ENCODE assay signal across 21 mouse cellular contexts in the genomic region with DNA sequence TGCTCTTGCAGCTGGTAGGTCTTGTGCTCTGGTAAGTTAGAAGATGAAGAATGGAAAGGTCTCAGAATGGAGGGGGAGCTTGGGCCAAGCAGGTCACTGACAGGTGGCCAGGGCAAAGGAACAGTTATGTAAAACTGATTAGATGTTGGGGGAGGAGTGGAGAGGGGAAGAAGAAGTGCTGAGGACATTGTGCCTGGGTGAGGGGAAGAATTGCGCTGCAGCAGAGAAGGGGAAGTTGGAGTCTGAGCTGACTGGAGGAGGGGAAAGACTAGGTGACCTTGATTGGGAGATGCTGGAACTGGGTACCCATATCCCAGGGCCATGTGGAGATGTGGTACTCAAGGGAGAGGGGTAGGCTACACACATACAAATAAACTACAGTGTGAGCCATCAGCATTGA.
DNase-seq lines count a peak whose midpoint lies in the region; ATAC-seq and TF ChIP-seq lines count a peak whose summit lies in the region.
"Had no signal": no experiment of that assay in that cellular context is flagged by ENCODE, and none has a peak within 500 bp of the region (broad histone marks: within the 10 kb centered on the region; RNA-seq: fewer than 3 reads in every experiment).

No protein-coding gene starts in this region.

- no peaks in the 10 kb centered on the region for H3K9me3 ChIP-seq in heart, embryonic 10.5 days
- H3K9me3 ChIP-seq: forebrain, embryonic 13.5 days; hindbrain, embryonic 15.5 days; intestine, embryonic 15.5 days; limb, embryonic 10.5 days had no signal

- no peaks in the 10 kb centered on the region for H3K27me3 ChIP-seq in heart, embryonic 10.5 days (ENCODE audit: insufficient read depth, poor library complexity, severe bottlenecking)
- no peaks in the 10 kb centered on the region for H3K27me3 ChIP-seq in heart, adult 2 months (ENCODE audit: control insufficient read depth, insufficient read depth, low read length)
- H3K27me3 ChIP-seq: forebrain, embryonic 13.5 days; hindbrain, embryonic 15.5 days; intestine, embryonic 15.5 days; Patski had no signal

- H3K4me1 ChIP-seq in heart, embryonic 10.5 days: peaks cover 6% of the 10 kb centered on the region; the same call in 1 of the 2 replicates
- H3K4me1 ChIP-seq in heart, adult 2 months (ENCODE audit: control insufficient read depth, insufficient read depth, low read length): peaks cover 3% of the 10 kb centered on the region
- peaks cover 36% of the 10 kb centered on the region for H3K4me1 ChIP-seq in bone marrow macrophage, adult 2 months (ENCODE audit: control insufficient read depth, insufficient read depth, low read length)
- H3K4me1 ChIP-seq: forebrain, embryonic 13.5 days; hindbrain, embryonic 15.5 days; intestine, embryonic 15.5 days had no signal

- H3K79me2 ChIP-seq in heart, adult 2 months (replicated peaks; ENCODE audit: control insufficient read depth, insufficient read depth, low read length): no peaks in the 10 kb centered on the region

- peak; percentile 62 for DNase-seq in heart, embryonic 10.5 days (ENCODE audit: low spot score)
- no peak for DNase-seq in heart, adult 2 months
- DNase-seq in A20 (ENCODE audit: low read depth, low spot score): peak; percentile 80
- no peak for DNase-seq in adrenal gland, adult (ENCODE audit: inconsistent age in 2 of 2, low spot score in 1 of 2)
- DNase-seq in kidney, adult 18-20 months: no peak
- no peak for DNase-seq in thymus, adult 18-20 months
- DNase-seq: adrenal gland, postnatal 10 days; cerebellum, adult 18-20 months; cerebellum, postnatal 36 days; gastrocnemius, postnatal 10 days; lung, postnatal 10 days; retina, postnatal 1 day had no signal

- no peak overlapping the region for H3K27ac ChIP-seq in heart, embryonic 10.5 days
- H3K27ac ChIP-seq in heart, adult 2 months: no peak overlapping the region
- H3K27ac ChIP-seq in bone marrow macrophage, adult 2 months (ENCODE audit: insufficient read depth, low read depth, low read length): peak overlapping the region; percentile 68
- H3K27ac ChIP-seq: forebrain, embryonic 13.5 days; hindbrain, embryonic 15.5 days; intestine, embryonic 15.5 days; limb, embryonic 10.5 days; liver, embryonic 14.5 days had no signal

- no peak overlapping the region for H3K4me3 ChIP-seq in heart, embryonic 10.5 days
- no peak overlapping the region for H3K4me3 ChIP-seq in heart, adult 2 months
- no peak overlapping the region for H3K4me3 ChIP-seq in bone marrow macrophage, adult 2 months (ENCODE audit: insufficient read depth, low read length)
- H3K4me3 ChIP-seq: forebrain, embryonic 13.5 days; hindbrain, embryonic 15.5 days; intestine, embryonic 15.5 days; limb, embryonic 10.5 days had no signal

- TF ChIP-seq EP300 in heart, adult 2 months (IDR thresholded peaks at IDR 0.05; ENCODE audit: insufficient read depth, low read depth, low read length): no peak

- H3K36me3 ChIP-seq in heart, embryonic 10.5 days: no peaks in the 10 kb centered on the region
- H3K36me3 ChIP-seq in heart, adult 2 months (ENCODE audit: control insufficient read depth, insufficient read depth, low read length): no peaks in the 10 kb centered on the region
- H3K36me3 ChIP-seq: hindbrain, embryonic 15.5 days; intestine, embryonic 15.5 days; limb, embryonic 10.5 days had no signal

- no peak overlapping the region for H3K9ac ChIP-seq in heart, adult 2 months (ENCODE audit: low read depth, low read length)
- H3K9ac ChIP-seq: forebrain, embryonic 13.5 days; hindbrain, embryonic 15.5 days; intestine, embryonic 15.5 days; liver, embryonic 14.5 days had no signal

- intact Hi-C loops in heart, adult 2 months (cut with DNase I): loop anchor here (10.0 kb wide), 1 partner anchor 274 kb away; no protein-coding TSS in a partner anchor

- TF ChIP-seq CTCF in heart, adult 2 months (IDR thresholded peaks at IDR 0.05): no peak
- TF ChIP-seq CTCF in bone marrow macrophage, adult 2 months (IDR thresholded peaks at IDR 0.05; ENCODE audit: low read depth, low read length): no peak

- WGBS in heart, embryonic 10.5 days: 75% methylated on average over 1 of the region's 1 CpGs
- 82% methylated on average over 1 of the region's 1 CpGs for WGBS in heart, adult 2 months

- peak; percentile 66 for ATAC-seq in megakaryocyte progenitor cell, adult 5-6 weeks (replicated peaks; ENCODE audit: poor library complexity)
- ATAC-seq: forebrain, embryonic 13.5 days; intestine, embryonic 15.5 days; midbrain, embryonic 16.5 days; Patski had no signal

- TF ChIP-seq POLR2A in heart, adult 2 months (IDR thresholded peaks at IDR 0.05; ENCODE audit: insufficient read depth, low read depth, low read length): no peak
- TF ChIP-seq POLR2A in bone marrow macrophage, adult 2 months (IDR thresholded peaks at IDR 0.05; ENCODE audit: borderline replicate concordance, low read depth, low read length): no peak

Comparison
In these comparisons a context has a peak if more than half of its experiments do, and no peak if none do; other contexts are left out.
1. DNase-seq: peak in heart, embryonic 10.5 days (single experiment) and A20 (single experiment); none in heart, adult 2 months (0 of 2), adrenal gland, adult (0 of 2), kidney, adult 18-20 months (single experiment) and thymus, adult 18-20 months (0 of 2).